Mouse (Mus musculus) spleen, adult 2 months (tissue): ENCODE data around the gene Rab19.

Experiments
- CTCF ChIP-seq: fragments of 200-500 bp; IDR thresholded peaks from 2 replicates; pipeline ENCODE4 v1.5.1; 2011; ENCODE audit warnings: mild to moderate bottlenecking, inconsistent platforms; ENCODE audit not compliant: insufficient read depth, insufficient read length, insufficient replicate concordance; ENCODE audit errors: extremely low read depth
- POLR2A ChIP-seq: fragments of 200-500 bp; IDR thresholded peaks from 2 replicates; pipeline ENCODE4 v1.6.1; 2011; ENCODE audit warnings: low read depth, low read length, inconsistent platforms

DNA sequence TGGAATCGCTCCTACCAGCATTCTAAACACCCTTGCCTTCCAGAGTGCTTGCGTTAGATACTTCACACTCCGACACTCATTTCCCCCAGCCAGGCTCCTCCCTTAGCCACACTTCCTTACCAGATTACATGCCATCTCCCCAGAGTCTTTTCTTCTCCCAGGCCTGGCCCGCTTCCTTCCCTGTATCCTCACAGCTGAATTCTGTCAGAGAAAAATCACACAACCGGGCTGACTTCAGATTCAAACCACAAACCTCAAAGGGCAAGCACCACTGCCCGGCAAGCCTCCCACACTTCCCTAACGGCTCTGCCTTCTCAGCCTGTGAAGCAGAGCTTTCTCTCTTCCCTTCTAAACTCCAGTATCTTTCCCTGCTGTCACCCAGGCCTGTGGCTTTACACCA, 8.2 kb upstream of the Rab19 start:
- TF ChIP-seq POLR2A (no peak), CTCF (no peak)
